Mouse (Mus musculus): Measurements from ENCODE around the gene Trim31. TPM values are rescaled to one million over a fixed set of nuclear protein-coding genes. Genes with fewer than 3 reads are reported as not detected.
A peak's percentile ranks its signal among the peaks of the same experiment; 100 is the strongest.

The Trim31 gene
- polyA plus RNA-seq, 1 experiment from 2014 or later = not detected

GRCm38 (mm10) chr17:36903651-36904050, 5.7 kb downstream of the Trim31 start:
- H3K27ac ChIP-seq = no peak overlapping the region
- H3K36me3 ChIP-seq = no peaks in the 10 kb centered on the region
- DNase-seq (ENCODE audit: low spot score) = no peak
- H3K4me3 ChIP-seq = no peak overlapping the region
- no peaks in the 10 kb centered on the region for H3K27me3 ChIP-seq (ENCODE audit: insufficient read depth, poor library complexity, severe bottlenecking)
- H3K9me3 ChIP-seq = no peaks in the 10 kb centered on the region
- H3K4me1 ChIP-seq (replicated peaks) = 0 out of 2 replicates have a peak, but pooled peaks cover 5% of the 10 kb centered on the region
- WGBS = 78% methylated on average over 3 of the region's 3 CpGs

GRCm38 (mm10) chr17:36908235-36908634, 10.3 kb downstream of the Trim31 start:
- 66% methylated on average over 1 of the region's 1 CpGs for WGBS
- no peaks in the 10 kb centered on the region for H3K9me3 ChIP-seq
- no peak overlapping the region for H3K4me3 ChIP-seq
- H3K27ac ChIP-seq = no peak overlapping the region
- no peak for DNase-seq (ENCODE audit: low spot score)
- no peaks in the 10 kb centered on the region for H3K36me3 ChIP-seq
- H3K4me1 ChIP-seq (replicated peaks) = 0 out of 2 replicates have a peak, but pooled peaks cover 5% of the 10 kb centered on the region
- H3K27me3 ChIP-seq (ENCODE audit: insufficient read depth, poor library complexity, severe bottlenecking) = no peaks in the 10 kb centered on the region

GRCm38 (mm10) chr17:36909802-36910201, 11.9 kb downstream of the Trim31 start:
- Histone ChIP-seq H3K9me3 (no peaks in the 10 kb centered on the region), H3K27ac (no peak overlapping the region), H3K4me3 (no peak overlapping the region), H3K36me3 (no peaks in the 10 kb centered on the region), H3K4me1 (replicated peaks) (0 out of 2 replicates have a peak, but pooled peaks cover 5% of the 10 kb centered on the region), H3K27me3 (ENCODE audit: insufficient read depth, poor library complexity, severe bottlenecking) (no peaks in the 10 kb centered on the region)
- WGBS = 60% methylated on average over 4 of the region's 4 CpGs
- no peak for DNase-seq (ENCODE audit: low spot score)

- Histone ChIP-seq H3K9me3 (no peaks in the 10 kb centered on the region), H3K36me3 (no peaks in the 10 kb centered on the region), H3K27ac (no peak overlapping the region), H3K4me1 (replicated peaks) (0 out of 2 replicates have a peak, but pooled peaks cover 5% of the 10 kb centered on the region), H3K4me3 (no peak overlapping the region), H3K27me3 (ENCODE audit: insufficient read depth, poor library complexity, severe bottlenecking) (no peaks in the 10 kb centered on the region)
- 85% methylated on average over 2 of the region's 2 CpGs for WGBS
- no peak for DNase-seq (ENCODE audit: low spot score)
Measured at GRCm38 (mm10) chr17:36912031-36912430, 14.1 kb downstream of the Trim31 start.

- no peak overlapping the region for H3K4me3 ChIP-seq
- no peaks in the 10 kb centered on the region for H3K4me1 ChIP-seq (replicated peaks)
- H3K27me3 ChIP-seq (ENCODE audit: insufficient read depth, poor library complexity, severe bottlenecking) = no peaks in the 10 kb centered on the region
- no peak overlapping the region for H3K27ac ChIP-seq
- WGBS = 9% methylated on average over 2 of the region's 2 CpGs
- H3K36me3 ChIP-seq = no peaks in the 10 kb centered on the region
- DNase-seq (ENCODE audit: low spot score) = peak; percentile 70
- no peaks in the 10 kb centered on the region for H3K9me3 ChIP-seq
Measured at GRCm38 (mm10) chr17:36914108-36914507, 16.2 kb downstream of the Trim31 start.

- Histone ChIP-seq H3K27ac (no peak overlapping the region), H3K36me3 (no peaks in the 10 kb centered on the region), H3K27me3 (ENCODE audit: insufficient read depth, poor library complexity, severe bottlenecking) (no peaks in the 10 kb centered on the region), H3K4me1 (replicated peaks) (no peaks in the 10 kb centered on the region), H3K9me3 (no peaks in the 10 kb centered on the region), H3K4me3 (no peak overlapping the region)
- WGBS = 17% methylated on average over 9 of the region's 9 CpGs
- peak; percentile 66 for DNase-seq (ENCODE audit: low spot score)
Measured at GRCm38 (mm10) chr17:36915076-36915475, 17.2 kb downstream of the Trim31 start.

- 54% methylated on average over 15 of the region's 15 CpGs for WGBS
- Histone ChIP-seq H3K9me3 (no peaks in the 10 kb centered on the region), H3K27ac (no peak overlapping the region), H3K4me1 (replicated peaks) (no peaks in the 10 kb centered on the region), H3K36me3 (no peaks in the 10 kb centered on the region), H3K4me3 (no peak overlapping the region), H3K27me3 (ENCODE audit: insufficient read depth, poor library complexity, severe bottlenecking) (no peaks in the 10 kb centered on the region)
- no peak for DNase-seq (ENCODE audit: low spot score)
Measured at GRCm38 (mm10) chr17:36920239-36920638, 22.3 kb downstream of the Trim31 start.

- WGBS = 89% methylated on average over 4 of the region's 4 CpGs
- no peak overlapping the region for H3K4me3 ChIP-seq
- no peaks in the 10 kb centered on the region for H3K9me3 ChIP-seq
- H3K36me3 ChIP-seq = no peaks in the 10 kb centered on the region
- 0 out of 2 replicates have a peak, but pooled peaks cover under 1% of the 10 kb centered on the region for H3K4me1 ChIP-seq (replicated peaks)
- DNase-seq (ENCODE audit: low spot score) = no peak
- no peaks in the 10 kb centered on the region for H3K27me3 ChIP-seq (ENCODE audit: insufficient read depth, poor library complexity, severe bottlenecking)
- H3K27ac ChIP-seq = no peak overlapping the region
Measured at GRCm38 (mm10) chr17:36922715-36923114, 24.8 kb downstream of the Trim31 start.

GRCm38 (mm10) chr17:36923491-36923890, 25.6 kb downstream of the Trim31 start:
- 0 out of 2 replicates have a peak, but pooled peaks cover 2% of the 10 kb centered on the region for H3K4me1 ChIP-seq (replicated peaks)
- 63% methylated on average over 4 of the region's 4 CpGs for WGBS
- no peaks in the 10 kb centered on the region for H3K27me3 ChIP-seq (ENCODE audit: insufficient read depth, poor library complexity, severe bottlenecking)
- H3K36me3 ChIP-seq = no peaks in the 10 kb centered on the region
- no peak for DNase-seq (ENCODE audit: low spot score)
- H3K4me3 ChIP-seq = no peak overlapping the region
- no peak overlapping the region for H3K27ac ChIP-seq
- no peaks in the 10 kb centered on the region for H3K9me3 ChIP-seq

- DNase-seq (ENCODE audit: low spot score) = peak; percentile 20
- no peaks in the 10 kb centered on the region for H3K36me3 ChIP-seq
- WGBS = 53% methylated on average over 10 of the region's 10 CpGs
- 0 out of 2 replicates have a peak, but pooled peaks cover 2% of the 10 kb centered on the region for H3K4me1 ChIP-seq (replicated peaks)
- H3K4me3 ChIP-seq = no peak overlapping the region
- H3K27ac ChIP-seq = no peak overlapping the region
- H3K27me3 ChIP-seq (ENCODE audit: insufficient read depth, poor library complexity, severe bottlenecking) = no peaks in the 10 kb centered on the region
- H3K9me3 ChIP-seq = no peaks in the 10 kb centered on the region
Measured at GRCm38 (mm10) chr17:36927496-36928120, 29.7 kb downstream of the Trim31 start.

- Histone ChIP-seq H3K27ac (no peak overlapping the region), H3K4me3 (no peak overlapping the region), H3K27me3 (ENCODE audit: insufficient read depth, poor library complexity, severe bottlenecking) (no peaks in the 10 kb centered on the region), H3K9me3 (no peaks in the 10 kb centered on the region), H3K4me1 (replicated peaks) (0 out of 2 replicates have a peak, but pooled peaks cover 2% of the 10 kb centered on the region), H3K36me3 (no peaks in the 10 kb centered on the region)
- 81% methylated on average over 12 of the region's 12 CpGs for WGBS
- DNase-seq (ENCODE audit: low spot score) = no peak
Measured at GRCm38 (mm10) chr17:36929236-36929932, 31.5 kb downstream of the Trim31 start.

GRCm38 (mm10) chr17:36930233-36930632, 32.3 kb downstream of the Trim31 start:
- H3K27me3 ChIP-seq (ENCODE audit: insufficient read depth, poor library complexity, severe bottlenecking) = no peaks in the 10 kb centered on the region
- DNase-seq (ENCODE audit: low spot score) = no peak
- 81% methylated on average over 6 of the region's 6 CpGs for WGBS

GRCm38 (mm10) chr17:36931130-36931529, 33.2 kb downstream of the Trim31 start:
- Histone ChIP-seq H3K4me3 (no peak overlapping the region), H3K4me1 (replicated peaks) (0 out of 2 replicates have a peak, but pooled peaks cover 2% of the 10 kb centered on the region), H3K27ac (no peak overlapping the region), H3K9me3 (no peaks in the 10 kb centered on the region), H3K27me3 (ENCODE audit: insufficient read depth, poor library complexity, severe bottlenecking) (no peaks in the 10 kb centered on the region), H3K36me3 (no peaks in the 10 kb centered on the region)
- no peak for DNase-seq (ENCODE audit: low spot score)
- WGBS = 86% methylated on average over 4 of the region's 4 CpGs

More at GRCm38 (mm10) chr17:36930233-36930632, 32.3 kb downstream of the Trim31 start:
- Histone ChIP-seq H3K4me1 (replicated peaks) (0 out of 2 replicates have a peak, but pooled peaks cover 2% of the 10 kb centered on the region), H3K4me3 (no peak overlapping the region), H3K36me3 (no peaks in the 10 kb centered on the region), H3K27ac (no peak overlapping the region), H3K9me3 (no peaks in the 10 kb centered on the region)
